Mouse (Mus musculus) left cerebral cortex, adult 9 months (tissue): ENCODE measurements around the gene Stx11.
"Not testable (repeated sequence)": the region's sequence is repeated elsewhere in the genome, so short reads cannot be mapped to it uniquely, and the experiment has no call there.

Source experiments
- DNase-seq, 2 experiments: peaks; one replicate each; pipeline ENCODE4 v3.0.0; 2022; ENCODE audit warnings: low spot score in 2 of 2

Stx11 gene

GRCm38 (mm10) chr10:12961546-12961945 is 2.6 kb downstream of the Stx11 start:
- no peak for DNase-seq

- DNase-seq, result no peak
Observed at GRCm38 (mm10) chr10:12957271-12957670, 6.8 kb downstream of the Stx11 start.

GRCm38 (mm10) chr10:12955831-12956230 is 8.3 kb downstream of the Stx11 start:
- no peak for DNase-seq

- DNase-seq, result not testable (repeated sequence)
Observed at GRCm38 (mm10) chr10:12951358-12951757, 12.7 kb downstream of the Stx11 start.

- DNase-seq, result no peak
Observed at GRCm38 (mm10) chr10:12949299-12949698, 14.8 kb downstream of the Stx11 start.

- DNase-seq, result no peak
Observed at GRCm38 (mm10) chr10:12947606-12948005, 16.5 kb downstream of the Stx11 start.

- peak in 1 of 2 experiments; percentile 31 for DNase-seq
Observed at GRCm38 (mm10) chr10:12941018-12941761, 22.9 kb downstream of the Stx11 start.

GRCm38 (mm10) chr10:12938763-12939162 is 25.3 kb downstream of the Stx11 start:
- DNase-seq, result no peak

GRCm38 (mm10) chr10:12936079-12936478 is 28.0 kb downstream of the Stx11 start:
- no peak for DNase-seq

GRCm38 (mm10) chr10:12935575-12935974 is 28.5 kb downstream of the Stx11 start:
- DNase-seq, result no peak

- no peak for DNase-seq
Observed at GRCm38 (mm10) chr10:12931492-12932400, 32.4 kb downstream of the Stx11 start.

GRCm38 (mm10) chr10:12930351-12930905 is 33.7 kb downstream of the Stx11 start:
- no peak for DNase-seq

GRCm38 (mm10) chr10:12929857-12930174 is 34.3 kb downstream of the Stx11 start:
- no peak for DNase-seq

- no peak for DNase-seq
Observed at GRCm38 (mm10) chr10:12929149-12929856, 34.8 kb downstream of the Stx11 start.

- no peak for DNase-seq
Observed at GRCm38 (mm10) chr10:12928193-12928592, 35.9 kb downstream of the Stx11 start.

- DNase-seq, result peak; percentile 88 to 100
Observed at GRCm38 (mm10) chr10:12922574-12923353, 41.3 kb downstream of the Stx11 start.

GRCm38 (mm10) chr10:12922077-12922573 is 42.0 kb downstream of the Stx11 start:
- no peak for DNase-seq

GRCm38 (mm10) chr10:12921551-12922040 is 42.5 kb downstream of the Stx11 start:
- no peak for DNase-seq

GRCm38 (mm10) chr10:12919287-12919686 is 44.8 kb downstream of the Stx11 start:
- no peak for DNase-seq

- no peak for DNase-seq
Observed at GRCm38 (mm10) chr10:12917626-12918025, 46.5 kb downstream of the Stx11 start.

GRCm38 (mm10) chr10:12916376-12916775 is 47.7 kb downstream of the Stx11 start:
- DNase-seq, result no peak
